9 mouse cellular contexts compared by ENCODE assay signal in genomic region chr11:97546804-97547411, GRCm38 (mm10). TPM values are rescaled to one million over a fixed set of nuclear protein-coding genes. Genes with fewer than 3 reads are reported as not detected.
A peak's percentile ranks its signal among the peaks of the same experiment; 100 is the strongest.
DNase-seq lines count a peak whose midpoint lies in the region; ATAC-seq and TF ChIP-seq lines count a peak whose summit lies in the region.
"Had no signal": no experiment of that assay in that cellular context is flagged by ENCODE, and none has a peak within 500 bp of the region (broad histone marks: within the 10 kb centered on the region; RNA-seq: fewer than 3 reads in every experiment).

No protein-coding gene starts in this region.

- intact Hi-C loops in heart, postnatal 36 days (cut with DNase I): no loop called here

- TF ChIP-seq POLR2A in bone marrow macrophage, adult 2 months (IDR thresholded peaks at IDR 0.05; ENCODE audit: borderline replicate concordance, low read depth, low read length): no peak
- TF ChIP-seq POLR2A in kidney, adult 2 months (IDR thresholded peaks at IDR 0.05; ENCODE audit: low read depth, low read length): no peak

- H3K4me3 ChIP-seq in bone marrow macrophage, adult 2 months (ENCODE audit: insufficient read depth, low read length): peak overlapping the region; percentile 43
- peak overlapping the region; percentile 50 for H3K4me3 ChIP-seq in forebrain, embryonic 16.5 days (replicated peaks; ENCODE audit: low read length)
- H3K4me3 ChIP-seq in kidney, adult 2 months (ENCODE audit: insufficient read depth, low read depth, low read length): peak overlapping the region; percentile 56
- peak overlapping the region; percentile 49 for H3K4me3 ChIP-seq in lung, postnatal 0 days (ENCODE audit: low read depth, low read length)
- peak overlapping the region; percentile 53 for H3K4me3 ChIP-seq in stomach, postnatal 0 days (ENCODE audit: low read depth, low read length)

- peak; percentile 49 for ATAC-seq in forebrain, embryonic 16.5 days
- ATAC-seq in lung, postnatal 0 days: peak; percentile 67
- ATAC-seq in stomach, postnatal 0 days (ENCODE audit: low FRiP score, low TSS enrichment): no peak; the same call in 1 of the 2 replicates

- no peak overlapping the region for H3K27ac ChIP-seq in bone marrow macrophage, adult 2 months (ENCODE audit: insufficient read depth, low read depth, low read length)
- no peak overlapping the region for H3K27ac ChIP-seq in forebrain, embryonic 16.5 days (ENCODE audit: low read length)
- H3K27ac ChIP-seq in kidney, adult 2 months (ENCODE audit: insufficient read depth, low read depth, low read length): no peak overlapping the region
- no peak overlapping the region for H3K27ac ChIP-seq in lung, postnatal 0 days (ENCODE audit: low read length)
- no peak overlapping the region for H3K27ac ChIP-seq in stomach, postnatal 0 days (replicated peaks)

- TF ChIP-seq EP300 in lung, postnatal 0 days (IDR thresholded peaks at IDR 0.05): no peak
- TF ChIP-seq EP300 in stomach, postnatal 0 days (optimal IDR thresholded peaks at IDR 0.05): no peak

- TF ChIP-seq CTCF in bone marrow macrophage, adult 2 months (IDR thresholded peaks at IDR 0.05; ENCODE audit: low read depth, low read length): no peak
- TF ChIP-seq CTCF in kidney, adult 2 months (conservative IDR thresholded peaks at IDR 0.05; ENCODE audit: insufficient read depth, insufficient read length, low read depth, low read length): no peak
- no peak for TF ChIP-seq CTCF in lung, postnatal 0 days (IDR thresholded peaks at IDR 0.05)
- no peak for TF ChIP-seq CTCF in stomach, postnatal 0 days (IDR thresholded peaks at IDR 0.05; ENCODE audit: low read depth)

- H3K36me3 ChIP-seq in forebrain, embryonic 16.5 days (ENCODE audit: control insufficient read depth, insufficient read depth): no peaks in the 10 kb centered on the region
- H3K36me3 ChIP-seq in kidney, adult 2 months (ENCODE audit: control insufficient read depth, insufficient read depth, low read length): no peaks in the 10 kb centered on the region
- H3K36me3 ChIP-seq in lung, postnatal 0 days (ENCODE audit: insufficient read depth, low read length): no peaks in the 10 kb centered on the region
- H3K36me3 ChIP-seq in stomach, postnatal 0 days (ENCODE audit: control insufficient read depth, insufficient read depth, low read length): no peaks in the 10 kb centered on the region

- WGBS in forebrain, embryonic 16.5 days: under 1% methylated on average over 37 of the region's 73 CpGs
- 1% methylated on average over 64 of the region's 73 CpGs for WGBS in kidney, adult 2 months
- WGBS in lung, postnatal 0 days: 2% methylated on average over 13 of the region's 73 CpGs
- WGBS in stomach, postnatal 0 days: under 1% methylated on average over 44 of the region's 73 CpGs

- H3K4me1 ChIP-seq in bone marrow macrophage, adult 2 months (ENCODE audit: control insufficient read depth, insufficient read depth, low read length): peaks cover 4% of the 10 kb centered on the region
- peaks cover 42% of the 10 kb centered on the region for H3K4me1 ChIP-seq in forebrain, embryonic 16.5 days (replicated peaks; ENCODE audit: control insufficient read depth, insufficient read depth, low read length)
- peaks cover 15% of the 10 kb centered on the region; the same call in 1 of the 2 replicates for H3K4me1 ChIP-seq in kidney, adult 2 months (ENCODE audit: control insufficient read depth, insufficient read depth, low read length)
- no peaks in the 10 kb centered on the region; the same call in 1 of the 2 replicates for H3K4me1 ChIP-seq in lung, postnatal 0 days (ENCODE audit: insufficient read depth, low read depth, low read length)
- H3K4me1 ChIP-seq in stomach, postnatal 0 days (replicated peaks; ENCODE audit: control insufficient read depth, insufficient read depth): peaks cover 2% of the 10 kb centered on the region; the same call in 1 of the 2 replicates

- peak overlapping the region; percentile 90 for H3K4me2 ChIP-seq in forebrain, embryonic 16.5 days (ENCODE audit: low read length)
- H3K4me2 ChIP-seq in lung, postnatal 0 days (replicated peaks; ENCODE audit: low read depth, low read length): peak overlapping the region; percentile 88
- peak overlapping the region; percentile 95 for H3K4me2 ChIP-seq in stomach, postnatal 0 days (replicated peaks; ENCODE audit: low read depth)

- H3K9ac ChIP-seq in forebrain, embryonic 16.5 days (replicated peaks; ENCODE audit: low read depth, low read length): peak overlapping the region; percentile 66
- no peak overlapping the region for H3K9ac ChIP-seq in lung, postnatal 0 days (replicated peaks; ENCODE audit: low read depth)
- peak overlapping the region; percentile 52 for H3K9ac ChIP-seq in stomach, postnatal 0 days (ENCODE audit: low read length)

- peak; percentile 90 for DNase-seq in heart, adult 11 months
- DNase-seq in heart, postnatal 36 days: no peak
- peak; percentile 78 for DNase-seq in kidney, adult 2 months
- peak; percentile 23 for DNase-seq in lung, postnatal 0 days (ENCODE audit: low spot score)
- DNase-seq in stomach, postnatal 0 days (ENCODE audit: low spot score): peak; percentile 50
- DNase-seq in urinary bladder, adult 2 months (ENCODE audit: low spot score): no peak

- 0 out of 2 replicates have a peak, but pooled peaks cover 2% of the 10 kb centered on the region for H3K27me3 ChIP-seq in forebrain, embryonic 16.5 days (replicated peaks; ENCODE audit: control insufficient read depth, insufficient read depth, low read length)
- H3K27me3 ChIP-seq in kidney, adult 2 months (replicated peaks; ENCODE audit: control insufficient read depth, insufficient read depth, low read length): peaks cover 2% of the 10 kb centered on the region; the same call in 1 of the 2 replicates
- H3K27me3 ChIP-seq in lung, postnatal 0 days (replicated peaks; ENCODE audit: insufficient read depth, low read length): peaks cover 55% of the 10 kb centered on the region
- H3K27me3 ChIP-seq in stomach, postnatal 0 days (ENCODE audit: control insufficient read depth, insufficient read depth, low read length): peaks cover 14% of the 10 kb centered on the region; the same call in 1 of the 2 replicates

- H3K9me3 ChIP-seq in forebrain, embryonic 16.5 days (ENCODE audit: control insufficient read depth, low read length): no peaks in the 10 kb centered on the region
- no peaks in the 10 kb centered on the region for H3K9me3 ChIP-seq in lung, postnatal 0 days (ENCODE audit: low read length)
- H3K9me3 ChIP-seq in stomach, postnatal 0 days (ENCODE audit: control insufficient read depth, low read length): no peaks in the 10 kb centered on the region

RNA-seq across cellular contexts. Expression of gene Srcin1, which starts 29.1 kb away (rescaled TPM):
- total RNA-seq in heart, postnatal 36 days (2021): under 1 TPM; 0.08 to 0.16 TPM
- not detected in 2 replicates for polyA plus RNA-seq in bone marrow macrophage, adult 2 months (2012; ENCODE audit: insufficient read depth, insufficient read length, missing spikeins)
- polyA plus RNA-seq in forebrain, embryonic 16.5 days (2015; fragmentation: Nextera tagmentation; extraction: Ambion mirVana): 7.0 and 9.9 TPM in 2 replicates
- polyA plus RNA-seq in kidney, adult 2 months (2012; rRNA removed): 13.0 and 13.2 TPM in 2 replicates
- 0.36 and 0.45 TPM in 2 replicates for polyA plus RNA-seq in lung, postnatal 0 days (2015; fragmentation: Nextera tagmentation; extraction: Ambion mirVana)
- 0.49 and 0.50 TPM in 2 replicates for polyA plus RNA-seq in stomach, postnatal 0 days (2015; fragmentation: Nextera tagmentation; extraction: Ambion mirVana)
- 1.4 and 1.6 TPM in 2 replicates for polyA plus RNA-seq in urinary bladder, adult 2 months (2012; rRNA removed)

RNA-seq across cellular contexts. Expression of gene 4933428G20Rik, which starts 46.8 kb away (rescaled TPM):
- total RNA-seq in heart, postnatal 36 days (2021): not detected
- not detected in 2 replicates for polyA plus RNA-seq in bone marrow macrophage, adult 2 months (2012; ENCODE audit: insufficient read depth, insufficient read length, missing spikeins)
- 0.29 and 1.2 TPM in 2 replicates for polyA plus RNA-seq in forebrain, embryonic 16.5 days (2015; fragmentation: Nextera tagmentation; extraction: Ambion mirVana)
- not detected in 2 replicates for polyA plus RNA-seq in kidney, adult 2 months (2012; rRNA removed)
- 0.32 and 0.42 TPM in 2 replicates for polyA plus RNA-seq in lung, postnatal 0 days (2015; fragmentation: Nextera tagmentation; extraction: Ambion mirVana)
- polyA plus RNA-seq in stomach, postnatal 0 days (2015; fragmentation: Nextera tagmentation; extraction: Ambion mirVana): 0.16 and 0.25 TPM in 2 replicates
- polyA plus RNA-seq in urinary bladder, adult 2 months (2012; rRNA removed): not detected in 2 replicates
- total RNA-seq: left cerebral cortex, postnatal 10 days had no signal

Comparison
In these comparisons a context has a peak if more than half of its experiments do, and no peak if none do; other contexts are left out.
1. DNase-seq: peak in heart, adult 11 months (single experiment), kidney, adult 2 months (single experiment), lung, postnatal 0 days (single experiment) and stomach, postnatal 0 days (single experiment); none in heart, postnatal 36 days (0 of 2) and urinary bladder, adult 2 months (single experiment).
2. Peak in every context shown above with its lines, with median percentiles within 50 percentile points of each other: H3K4me3 ChIP-seq and H3K4me2 ChIP-seq.